Mouse (Mus musculus) heart, embryonic 14.5 days (tissue): ENCODE measurements around the gene Akt3. TPM values are rescaled to one million over a fixed set of nuclear protein-coding genes. Genes with fewer than 3 reads are reported as not detected.

ENCODE experiments used
- ATAC-seq: fragments of 200-750 bp; cut with Nextera tagmentation; 2 replicates; pipeline ENCODE4 v1.8.0; 2017; ENCODE audit warnings: low read depth, moderate TSS enrichment; ENCODE audit not compliant: insufficient number of reproducible peaks, insufficient read depth, low FRiP score
- H3K27ac ChIP-seq, 2 experiments: fragments of 200-500 bp in 1 of 2; fragments of 300-500 bp in 1 of 2; sonication (generic) in 1 of 2; replicated peaks in 1 of 2; 2 replicates each; pipeline ENCODE4 v1.5.1; 2012 to 2014; ENCODE audit warnings: low read depth in 2 of 2, low read length in 2 of 2, control low read depth in 1 of 2, mild to moderate bottlenecking in 1 of 2, mixed read lengths in 1 of 2; ENCODE audit not compliant: control insufficient read depth in 1 of 2, insufficient read depth in 1 of 2
- H3K27me3 ChIP-seq: fragments of 300-500 bp; sonication (generic); 2 replicates; pipeline ENCODE4 v1.6.1; 2014; ENCODE audit warnings: mild to moderate bottlenecking, low read length, control low read depth; ENCODE audit not compliant: control insufficient read depth, insufficient read depth
- H3K36me3 ChIP-seq: fragments of 300-500 bp; sonication (generic); 2 replicates; pipeline ENCODE4 v1.6.1; 2014; ENCODE audit warnings: mild to moderate bottlenecking, control low read depth, low read length, mixed read lengths; ENCODE audit not compliant: control insufficient read depth, insufficient read depth
- H3K4me1 ChIP-seq, 2 experiments: fragments of 200-500 bp in 1 of 2; fragments of 300-500 bp in 1 of 2; sonication (generic) in 1 of 2; 2 replicates each; pipeline ENCODE4 v1.6.1; 2012 to 2014; ENCODE audit warnings: low read length in 2 of 2, control low read depth in 1 of 2, mixed read lengths in 1 of 2; ENCODE audit not compliant: control insufficient read depth in 2 of 2, insufficient read depth in 2 of 2
- H3K4me2 ChIP-seq: fragments of 300-500 bp; sonication (generic); 2 replicates; pipeline ENCODE4 v1.6.1; 2014; ENCODE audit warnings: mild to moderate bottlenecking, low read length
- H3K4me3 ChIP-seq, 2 experiments: fragments of 200-500 bp in 1 of 2; fragments of 300-500 bp in 1 of 2; sonication (generic) in 1 of 2; 2 replicates each; pipeline ENCODE4 v1.5.1; 2012 to 2014; ENCODE audit warnings: low read length in 2 of 2, mild to moderate bottlenecking in 2 of 2, control low read depth in 1 of 2, low read depth in 1 of 2, moderate library complexity in 1 of 2; ENCODE audit not compliant: control insufficient read depth in 1 of 2, insufficient read depth in 1 of 2
- H3K9ac ChIP-seq: fragments of 300-500 bp; sonication (generic); 2 replicates; pipeline ENCODE4 v1.6.1; 2014; ENCODE audit warnings: mild to moderate bottlenecking, low read length
- H3K9me3 ChIP-seq: fragments of 300-500 bp; sonication (generic); 2 replicates; pipeline ENCODE4 v1.6.1; 2016; ENCODE audit warnings: low read length, control low read depth; ENCODE audit not compliant: control insufficient read depth
- WGBS: fragments of 180-500 bp; shearing (Covaris S2); extraction: QIAGEN DNeasy Blood & Tissue Kit; methylation state at CpG from one replicate; pipeline ENCODE4 v1.1.7; 2014; 5-methylcytosine and 5-hydroxymethylcytosine counted together
- polyA plus RNA-seq: library from polyadenylated mRNA; unstranded; fragments of >200 nt; fragmentation: Nextera tagmentation; extraction: Ambion mirVana; gene quantifications from 2 replicates; pipeline ENCODE4 v1.2.1, GENCODE M21; 2014

Akt3 gene
- polyA plus RNA-seq, 1 experiment from 2014 or later, result 5.9 TPM

DNA sequence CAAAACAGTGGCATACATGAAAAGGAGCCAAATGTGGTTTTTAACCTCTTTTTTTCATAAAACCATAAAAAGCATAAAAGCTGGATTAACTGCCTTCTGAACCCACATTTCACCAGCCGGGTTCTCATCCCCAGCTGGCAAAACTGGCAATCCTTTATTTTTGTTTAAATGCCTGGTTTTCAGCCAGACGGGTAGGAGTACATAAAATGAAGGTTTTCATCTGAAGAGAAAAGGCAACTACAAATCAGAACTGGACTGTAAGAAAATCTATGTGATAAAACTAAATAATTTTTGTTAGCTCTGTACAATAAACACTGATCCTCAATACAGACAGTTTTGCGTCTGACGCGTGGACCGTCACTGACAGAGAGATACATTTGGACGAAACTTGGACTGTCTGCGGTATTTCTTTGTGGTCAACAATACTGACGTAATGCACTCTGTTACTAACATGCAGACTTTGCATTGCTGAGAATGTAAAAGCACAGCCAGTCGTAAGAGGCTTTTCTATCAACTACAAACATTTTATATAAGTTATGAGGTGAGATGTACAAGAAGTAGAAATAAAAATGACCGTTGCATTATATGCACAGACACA, 206.5 kb downstream of the Akt3 start:
- H3K4me2 ChIP-seq, result no peak overlapping the region
- no peak overlapping the region for H3K4me3 ChIP-seq
- H3K27me3 ChIP-seq, result no peaks in the 10 kb centered on the region
- WGBS, result 93% methylated on average over 11 of the region's 11 CpGs
- H3K9me3 ChIP-seq, result no peaks in the 10 kb centered on the region
- no peaks in the 10 kb centered on the region for H3K36me3 ChIP-seq
- ATAC-seq, result no peak
- H3K9ac ChIP-seq, result no peak overlapping the region
- no peaks in the 10 kb centered on the region for H3K4me1 ChIP-seq
- no peak overlapping the region for H3K27ac ChIP-seq

DNA sequence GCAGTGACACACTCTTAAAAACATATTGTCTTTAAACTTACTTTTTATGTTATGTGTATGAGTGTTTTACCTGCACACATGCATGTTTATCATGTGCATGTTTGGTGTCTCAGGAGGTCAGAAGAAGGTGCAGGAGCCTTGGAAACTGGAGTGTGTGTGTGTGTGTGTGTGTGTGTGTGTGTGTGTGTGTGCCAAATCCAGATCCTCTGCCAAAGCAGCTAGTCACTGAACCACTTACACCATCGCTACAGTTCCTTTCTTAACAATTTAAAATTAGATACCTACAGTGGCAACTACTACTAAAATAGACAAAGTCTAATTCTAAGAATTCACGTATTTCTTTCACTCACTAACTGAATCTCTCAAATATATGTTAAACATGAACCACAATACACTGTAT, 209.2 kb downstream of the Akt3 start:
- no peaks in the 10 kb centered on the region for H3K27me3 ChIP-seq
- WGBS, result 71% methylated on average over 2 of the region's 2 CpGs
- no peak overlapping the region for H3K4me3 ChIP-seq
- no peak overlapping the region for H3K4me2 ChIP-seq
- H3K36me3 ChIP-seq, result no peaks in the 10 kb centered on the region
- no peak overlapping the region for H3K9ac ChIP-seq
- H3K27ac ChIP-seq, result no peak overlapping the region
- no peaks in the 10 kb centered on the region for H3K9me3 ChIP-seq
- H3K4me1 ChIP-seq, result no peaks in the 10 kb centered on the region
- no peak for ATAC-seq

GRCm38 (mm10) chr1:177046963-177047362, 211.0 kb downstream of the Akt3 start:
- H3K27ac ChIP-seq, result no peak overlapping the region
- no peak overlapping the region for H3K9ac ChIP-seq
- no peaks in the 10 kb centered on the region for H3K27me3 ChIP-seq
- no peak overlapping the region for H3K4me2 ChIP-seq
- H3K36me3 ChIP-seq, result no peaks in the 10 kb centered on the region
- H3K4me3 ChIP-seq, result no peak overlapping the region
- H3K4me1 ChIP-seq, result no peaks in the 10 kb centered on the region
- H3K9me3 ChIP-seq, result no peaks in the 10 kb centered on the region
- ATAC-seq, result no peak
- WGBS, result 78% methylated on average over 2 of the region's 2 CpGs

DNA sequence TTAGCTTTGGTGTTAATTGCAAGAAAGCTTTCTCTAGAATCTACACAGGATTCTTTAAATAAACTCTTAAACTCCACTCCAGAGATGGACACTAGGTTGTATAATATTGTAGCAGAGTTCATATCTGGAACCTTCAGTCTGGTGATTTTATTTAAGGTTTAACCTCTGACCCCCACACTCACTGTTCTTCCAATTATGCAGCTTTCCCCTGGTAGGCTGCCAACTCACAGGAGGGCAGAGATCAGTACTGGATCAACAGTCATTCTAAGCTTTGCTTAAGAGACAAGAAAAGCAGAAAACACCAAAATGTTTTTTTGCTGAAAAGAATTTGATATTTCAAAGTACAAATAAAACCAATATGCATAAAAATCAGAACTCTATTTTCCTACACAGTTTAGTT, 212.1 kb downstream of the Akt3 start:
- no peak overlapping the region for H3K4me2 ChIP-seq
- no peak overlapping the region for H3K4me3 ChIP-seq
- H3K27ac ChIP-seq, result no peak overlapping the region
- H3K4me1 ChIP-seq, result no peaks in the 10 kb centered on the region
- H3K27me3 ChIP-seq, result no peaks in the 10 kb centered on the region
- no peaks in the 10 kb centered on the region for H3K36me3 ChIP-seq
- no peak for ATAC-seq
- no peaks in the 10 kb centered on the region for H3K9me3 ChIP-seq
- no peak overlapping the region for H3K9ac ChIP-seq

- H3K36me3 ChIP-seq, result no peaks in the 10 kb centered on the region
- WGBS, result 78% methylated on average over 4 of the region's 4 CpGs
- H3K9me3 ChIP-seq, result no peaks in the 10 kb centered on the region
- H3K4me2 ChIP-seq, result no peak overlapping the region
- no peaks in the 10 kb centered on the region for H3K4me1 ChIP-seq
- no peak for ATAC-seq
- H3K27me3 ChIP-seq, result no peaks in the 10 kb centered on the region
- no peak overlapping the region for H3K4me3 ChIP-seq
- H3K9ac ChIP-seq, result no peak overlapping the region
- no peak overlapping the region for H3K27ac ChIP-seq
Measured at GRCm38 (mm10) chr1:177040058-177040457, 217.9 kb downstream of the Akt3 start.

GRCm38 (mm10) chr1:177039093-177039674, 218.8 kb downstream of the Akt3 start:
- Histone ChIP-seq H3K27ac (no peak overlapping the region), H3K4me3 (no peak overlapping the region), H3K4me1 (no peaks in the 10 kb centered on the region), H3K9ac (no peak overlapping the region), H3K9me3 (no peaks in the 10 kb centered on the region), H3K4me2 (no peak overlapping the region), H3K27me3 (no peaks in the 10 kb centered on the region), H3K36me3 (no peaks in the 10 kb centered on the region)
- ATAC-seq, result no peak
- 71% methylated on average over 6 of the region's 6 CpGs for WGBS

DNA sequence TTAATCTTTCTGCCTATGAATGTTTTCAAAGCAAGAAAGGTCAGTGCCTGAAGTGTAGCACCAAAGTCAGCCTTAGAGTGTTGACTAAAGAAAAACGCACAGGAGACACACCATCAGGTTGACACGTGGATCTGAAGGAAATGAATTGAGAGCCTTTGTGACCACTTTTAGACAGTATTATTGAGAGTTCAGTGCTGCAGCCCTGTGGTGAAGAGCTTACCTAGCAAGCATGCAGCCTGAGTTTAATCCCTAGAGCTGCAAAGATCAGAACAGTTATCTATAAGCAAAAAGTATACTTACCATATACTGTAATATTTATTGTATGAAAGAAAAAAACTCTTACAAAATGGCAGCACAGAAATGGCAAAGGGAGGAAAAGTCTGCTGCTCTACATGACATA, 219.6 kb downstream of the Akt3 start:
- H3K4me1 ChIP-seq, result no peaks in the 10 kb centered on the region
- H3K27me3 ChIP-seq, result no peaks in the 10 kb centered on the region
- no peak overlapping the region for H3K4me2 ChIP-seq
- H3K4me3 ChIP-seq, result no peak overlapping the region
- H3K9me3 ChIP-seq, result no peaks in the 10 kb centered on the region
- H3K9ac ChIP-seq, result no peak overlapping the region
- no peaks in the 10 kb centered on the region for H3K36me3 ChIP-seq
- WGBS, result 46% methylated on average over 2 of the region's 2 CpGs
- H3K27ac ChIP-seq, result no peak overlapping the region
- no peak for ATAC-seq

GRCm38 (mm10) chr1:177035460-177035859, 222.5 kb downstream of the Akt3 start:
- WGBS, result 89% methylated on average over 2 of the region's 2 CpGs
- Histone ChIP-seq H3K27ac (no peak overlapping the region), H3K4me3 (no peak overlapping the region), H3K9ac (no peak overlapping the region), H3K4me1 (no peaks in the 10 kb centered on the region), H3K27me3 (no peaks in the 10 kb centered on the region), H3K4me2 (no peak overlapping the region), H3K9me3 (no peaks in the 10 kb centered on the region), H3K36me3 (no peaks in the 10 kb centered on the region; the same call in 1 of the 2 replicates)
- no peak for ATAC-seq
